Mouse (Mus musculus) liver, embryonic 13.5 days (tissue): ENCODE results near the gene Aox2. TPM values are rescaled to one million over a fixed set of nuclear protein-coding genes. Genes with fewer than 3 reads are reported as not detected.
A peak's percentile ranks its signal among the peaks of the same experiment; 100 is the strongest.

ENCODE experiments used
- ATAC-seq: fragments of 200-750 bp; cut with Nextera tagmentation; 2 replicates; pipeline ENCODE4 v1.8.0; 2017; ENCODE audit warnings: low read depth, mild to moderate bottlenecking, moderate number of reproducible peaks, moderate library complexity
- DNase-seq: peaks from one replicate; pipeline ENCODE4 v3.0.0; 2022
- H3K27ac ChIP-seq: fragments of 300-500 bp; sonication (generic); 2 replicates; pipeline ENCODE4 v1.5.1; 2015; ENCODE audit warnings: moderate library complexity, mild to moderate bottlenecking, inconsistent platforms
- H3K27me3 ChIP-seq: fragments of 300-500 bp; sonication (generic); 2 replicates; pipeline ENCODE4 v1.6.1; 2015; ENCODE audit warnings: mild to moderate bottlenecking, inconsistent platforms
- H3K36me3 ChIP-seq: fragments of 300-500 bp; sonication (generic); 2 replicates; pipeline ENCODE4 v1.6.1; 2015; ENCODE audit warnings: mild to moderate bottlenecking, inconsistent platforms
- H3K4me1 ChIP-seq: fragments of 300-500 bp; sonication (generic); replicated peaks from 2 replicates; pipeline ENCODE4 v1.6.1; 2015; ENCODE audit warnings: inconsistent platforms
- H3K4me2 ChIP-seq: fragments of 300-500 bp; sonication (generic); 2 replicates; pipeline ENCODE4 v1.6.1; 2015; ENCODE audit warnings: inconsistent platforms, mild to moderate bottlenecking, moderate library complexity
- H3K4me3 ChIP-seq: fragments of 300-500 bp; sonication (generic); replicated peaks from 2 replicates; pipeline ENCODE4 v1.5.1; 2015; ENCODE audit warnings: mild to moderate bottlenecking, inconsistent platforms
- H3K9ac ChIP-seq: fragments of 300-500 bp; sonication (generic); 2 replicates; pipeline ENCODE4 v1.6.1; 2015; ENCODE audit warnings: mild to moderate bottlenecking, inconsistent platforms
- H3K9me3 ChIP-seq: fragments of 300-500 bp; sonication (generic); replicated peaks from 2 replicates; pipeline ENCODE4 v1.6.1; 2016; ENCODE audit warnings: inconsistent platforms
- WGBS: fragments of 180-500 bp; shearing (Covaris S2); methylation state at CpG from one replicate; pipeline ENCODE4 v1.1.7; 2015; ENCODE audit not compliant: insufficient replicate concordance; 5-methylcytosine and 5-hydroxymethylcytosine counted together
- polyA plus RNA-seq: library from polyadenylated mRNA; unstranded; fragments of >200 nt; fragmentation: Nextera tagmentation; extraction: Ambion mirVana; gene quantifications from 2 replicates; pipeline ENCODE4 v1.2.1, GENCODE M21; 2015

The Aox2 gene
- polyA plus RNA-seq, 1 experiment from 2014 or later, result not detected

DNA sequence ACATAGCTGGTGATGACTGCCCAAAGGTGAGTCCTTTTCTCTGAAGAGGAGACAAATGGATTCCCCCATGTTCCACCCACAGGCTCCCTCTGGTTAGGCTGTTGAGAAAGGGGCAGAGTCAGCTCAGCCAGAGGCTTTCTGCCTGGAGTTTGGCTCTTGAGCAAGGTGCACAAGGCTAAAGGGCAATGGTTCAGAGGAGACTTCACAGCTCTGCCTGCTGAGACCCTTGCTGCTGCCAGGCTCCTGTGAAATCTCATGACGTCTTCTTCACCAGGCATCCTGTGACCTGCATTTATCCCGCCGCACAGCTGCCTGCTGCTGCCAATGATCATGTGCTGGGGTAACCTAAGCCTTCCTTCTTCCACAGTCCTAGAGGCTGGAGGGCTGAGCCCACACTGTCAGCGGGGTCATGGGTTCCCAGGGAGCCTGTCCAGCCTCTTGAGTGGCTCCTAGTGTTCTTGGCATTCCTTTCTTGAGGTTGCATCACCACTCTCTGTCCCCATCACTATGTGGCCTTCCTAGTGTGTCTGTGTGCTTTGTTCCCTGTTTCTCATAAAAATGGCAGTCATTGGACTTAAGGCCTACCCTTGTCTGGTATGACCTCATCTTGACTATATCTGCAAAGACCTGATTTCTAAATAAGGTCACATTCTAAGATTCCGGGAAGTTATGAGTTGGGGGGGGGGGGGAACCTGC, 104.6 kb downstream of the Aox2 start:
- DNase-seq, result no peak
- H3K4me2 ChIP-seq, result no peak overlapping the region
- WGBS, result 58% methylated on average over 5 of the region's 5 CpGs

GRCm38 (mm10) chr1:58391421-58392267, 113.5 kb downstream of the Aox2 start:
- peaks cover 40% of the 10 kb centered on the region for H3K4me1 ChIP-seq
- peak overlapping the region; percentile 97 for H3K27ac ChIP-seq
- DNase-seq (no peak), ATAC-seq (no peak)
- no peaks in the 10 kb centered on the region for H3K27me3 ChIP-seq
- WGBS, result 43% methylated on average over 19 of the region's 19 CpGs
- H3K36me3 ChIP-seq, result peaks cover 20% of the 10 kb centered on the region
- H3K9me3 ChIP-seq, result no peaks in the 10 kb centered on the region
- peak overlapping the region; percentile 97 for H3K9ac ChIP-seq
- peak overlapping the region; percentile 95 for H3K4me3 ChIP-seq
- peak overlapping the region; percentile 76 for H3K4me2 ChIP-seq

More for the DNA sequence above, 104.6 kb downstream of the Aox2 start:
- H3K27ac ChIP-seq, result no peak overlapping the region
- H3K4me3 ChIP-seq, result no peak overlapping the region
- no peaks in the 10 kb centered on the region for H3K9me3 ChIP-seq
- no peaks in the 10 kb centered on the region for H3K27me3 ChIP-seq
- H3K36me3 ChIP-seq, result no peaks in the 10 kb centered on the region
- no peak for ATAC-seq
- no peak overlapping the region for H3K9ac ChIP-seq
- H3K4me1 ChIP-seq, result no peaks in the 10 kb centered on the region

- WGBS, result under 1% methylated on average over 16 of the region's 16 CpGs
- Histone ChIP-seq H3K9ac (peak overlapping the region; percentile 97), H3K9me3 (no peaks in the 10 kb centered on the region), H3K27me3 (no peaks in the 10 kb centered on the region), H3K4me2 (peak overlapping the region; percentile 76), H3K4me1 (peaks cover 43% of the 10 kb centered on the region), H3K27ac (peak overlapping the region; percentile 97), H3K4me3 (peak overlapping the region; percentile 95), H3K36me3 (peaks cover 26% of the 10 kb centered on the region)
- DNase-seq, result no peak
- no peak for ATAC-seq
Observed at GRCm38 (mm10) chr1:58392268-58392651, 114.1 kb downstream of the Aox2 start.

DNA sequence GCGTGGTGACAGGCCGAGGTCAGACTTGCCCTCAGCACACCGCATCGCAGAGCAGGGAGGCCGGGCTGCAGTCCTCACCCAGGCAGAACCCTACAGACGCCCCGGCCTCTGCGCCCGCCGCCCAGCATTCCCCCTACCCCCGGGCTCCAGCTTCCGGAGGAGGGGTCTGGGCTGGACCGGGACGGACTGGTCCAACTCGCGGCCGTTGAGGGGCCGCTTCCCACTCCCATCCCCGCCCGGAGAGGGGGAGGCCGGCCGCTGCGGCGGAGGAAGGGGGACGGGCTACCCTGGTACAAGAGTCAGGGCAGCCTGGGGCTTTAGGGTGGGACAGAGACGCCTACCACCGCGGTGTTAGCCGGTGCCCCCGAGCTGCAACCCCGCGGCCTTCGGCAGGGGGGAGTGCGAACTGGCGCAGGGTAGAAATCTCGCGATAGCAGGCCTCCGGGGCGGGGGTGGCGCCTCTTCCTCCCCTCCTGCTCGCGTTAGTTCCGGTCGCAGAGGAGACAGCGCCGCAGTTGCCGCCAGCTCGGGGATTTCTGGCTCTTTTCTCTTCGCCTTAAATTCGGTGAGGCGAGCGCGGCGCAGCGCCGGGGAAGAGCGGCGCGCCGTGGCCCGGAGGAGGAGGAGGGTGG, 114.6 kb downstream of the Aox2 start, which contains the start of gene Bzw1:
Gene Bzw1, plus strand, starts transcription at position 247 of the 632 bp plus-strand sequence.
- Histone ChIP-seq H3K4me1 (peaks cover 43% of the 10 kb centered on the region), H3K9ac (peak within 1 kb of the TSS; percentile 97), H3K4me2 (peak within 1 kb of the TSS; percentile 76), H3K36me3 (peaks cover 31% of the 10 kb centered on the region), H3K27ac (peak within 1 kb of the TSS; percentile 97), H3K4me3 (peak within 1 kb of the TSS; percentile 95), H3K27me3 (no peaks in the 10 kb centered on the region), H3K9me3 (no peaks in the 10 kb centered on the region)
- WGBS, result under 1% methylated on average over 51 of the region's 61 CpGs
- DNase-seq (peak; percentile 87), ATAC-seq (peak; percentile 94)

DNA sequence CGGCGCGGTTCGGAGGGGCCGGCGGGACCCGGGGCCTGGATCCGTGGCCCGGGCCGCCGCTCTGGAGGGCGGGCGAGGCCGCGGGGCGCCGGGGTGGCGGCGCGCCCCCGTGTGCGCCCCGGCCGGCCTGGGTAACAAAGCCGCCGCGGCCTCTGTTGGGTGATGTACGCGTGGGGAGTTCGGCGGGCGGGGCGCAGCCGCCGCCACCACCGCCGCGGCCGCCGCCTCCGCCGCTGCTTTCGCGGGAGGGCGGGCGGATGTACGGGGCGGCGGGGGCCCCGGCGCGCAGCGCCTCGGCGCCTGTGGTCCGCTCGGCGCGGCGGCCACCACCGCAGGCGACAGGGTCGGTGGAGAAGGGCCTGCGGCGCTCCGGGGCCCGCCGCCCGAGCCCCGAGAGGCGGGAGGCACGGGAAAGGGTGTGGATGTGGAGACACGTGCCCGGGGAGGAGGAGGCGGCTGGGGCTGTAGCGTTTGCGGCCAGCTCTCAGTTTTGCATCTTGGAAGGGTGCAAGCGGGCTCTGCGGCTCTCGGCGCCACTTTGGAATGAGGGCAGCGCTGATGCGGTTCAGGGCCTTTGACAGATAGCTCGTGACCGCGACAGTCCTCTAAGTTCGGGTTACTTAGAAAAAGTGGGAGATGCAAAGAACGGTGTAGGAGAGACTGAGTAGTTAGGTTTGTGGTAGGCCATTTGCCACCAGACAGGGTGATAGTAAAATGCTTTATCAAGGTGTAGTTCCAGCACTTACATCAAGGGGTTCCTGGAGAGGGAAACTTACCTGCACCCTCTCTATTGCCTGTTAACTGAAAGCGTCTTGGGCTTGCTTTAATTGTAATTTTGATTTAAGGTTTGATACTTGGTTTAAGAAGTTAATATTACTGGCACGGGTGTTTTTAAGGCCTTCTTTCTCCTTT, 115.4 kb downstream of the Aox2 start:
- Histone ChIP-seq H3K4me3 (peak overlapping the region; percentile 95), H3K27ac (peak overlapping the region; percentile 97), H3K4me1 (peaks cover 43% of the 10 kb centered on the region), H3K4me2 (peak overlapping the region; percentile 76), H3K27me3 (no peaks in the 10 kb centered on the region), H3K9me3 (no peaks in the 10 kb centered on the region), H3K9ac (peak overlapping the region; percentile 97), H3K36me3 (peaks cover 39% of the 10 kb centered on the region)
- ATAC-seq, result peak; percentile 73
- under 1% methylated on average over 82 of the region's 90 CpGs for WGBS
- DNase-seq, result peak; percentile 61

GRCm38 (mm10) chr1:58395341-58395740, 117.2 kb downstream of the Aox2 start:
- Histone ChIP-seq H3K27ac (no peak overlapping the region), H3K4me1 (peaks cover 43% of the 10 kb centered on the region), H3K36me3 (peaks cover 55% of the 10 kb centered on the region), H3K27me3 (no peaks in the 10 kb centered on the region), H3K4me3 (0 out of 2 replicates have a peak overlapping the region, but pooled peaks have one; percentile 95), H3K9me3 (no peaks in the 10 kb centered on the region), H3K9ac (no peak overlapping the region), H3K4me2 (no peak overlapping the region)
- ATAC-seq (no peak), DNase-seq (no peak)
- WGBS, result 80% methylated on average over 3 of the region's 3 CpGs

DNA sequence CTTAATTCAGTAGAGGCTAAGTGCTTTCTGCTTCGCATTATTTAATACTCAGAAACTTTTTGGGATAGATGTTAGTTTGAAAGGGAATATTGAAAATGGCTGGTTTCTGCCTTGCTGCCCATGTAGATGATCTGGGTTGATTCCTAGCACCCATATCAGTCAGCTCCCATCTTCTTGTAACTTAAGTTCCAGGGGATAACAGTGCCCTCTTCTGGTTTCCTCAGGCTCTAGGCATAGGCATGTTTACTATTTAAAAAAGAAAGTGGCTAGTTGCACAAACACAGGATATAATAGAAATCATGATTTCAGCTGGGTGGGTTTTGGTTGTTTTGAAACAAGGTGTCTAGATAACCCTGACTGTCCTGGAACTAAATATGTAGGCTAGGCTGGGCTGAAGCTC, 118.1 kb downstream of the Aox2 start:
- peak overlapping the region; percentile 26 for H3K9ac ChIP-seq
- no peak for DNase-seq
- no peak overlapping the region for H3K4me2 ChIP-seq
- H3K4me1 ChIP-seq, result peaks cover 46% of the 10 kb centered on the region
- H3K27ac ChIP-seq, result no peak overlapping the region
- H3K9me3 ChIP-seq, result no peaks in the 10 kb centered on the region
- 92% methylated on average over 1 of the region's 1 CpGs for WGBS
- H3K36me3 ChIP-seq, result peaks cover 63% of the 10 kb centered on the region
- no peak for ATAC-seq
- H3K27me3 ChIP-seq, result no peaks in the 10 kb centered on the region
- H3K4me3 ChIP-seq, result no peak overlapping the region

GRCm38 (mm10) chr1:58397731-58398130, 119.6 kb downstream of the Aox2 start:
- Histone ChIP-seq H3K27me3 (no peaks in the 10 kb centered on the region), H3K4me1 (peaks cover 37% of the 10 kb centered on the region), H3K9ac (no peak overlapping the region), H3K4me3 (no peak overlapping the region), H3K36me3 (peaks cover 78% of the 10 kb centered on the region), H3K4me2 (no peak overlapping the region), H3K27ac (no peak overlapping the region), H3K9me3 (no peaks in the 10 kb centered on the region)
- ATAC-seq, result no peak
- no peak for DNase-seq
- 90% methylated on average over 6 of the region's 6 CpGs for WGBS

DNA sequence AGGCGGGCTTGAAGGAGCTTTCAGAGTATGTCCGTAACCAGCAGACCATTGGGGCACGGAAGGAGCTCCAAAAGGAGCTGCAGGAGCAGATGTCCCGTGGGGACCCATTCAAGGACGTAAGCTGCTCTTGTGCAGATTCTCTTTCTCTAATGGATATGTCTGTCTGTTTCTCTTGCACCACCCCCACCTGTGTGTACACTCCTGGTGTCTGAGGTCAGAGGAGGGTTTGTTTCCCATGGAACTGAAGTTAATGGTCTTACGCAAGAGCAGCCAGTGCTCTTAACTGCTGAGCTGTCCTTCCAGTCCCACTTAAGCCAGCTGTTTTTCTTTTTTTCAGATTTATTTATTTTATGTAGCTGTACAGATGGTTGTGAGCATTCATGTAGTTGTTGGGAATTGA, 123.3 kb downstream of the Aox2 start:
- H3K36me3 ChIP-seq, result peaks cover 87% of the 10 kb centered on the region
- H3K4me2 ChIP-seq, result no peak overlapping the region
- ATAC-seq (peak; percentile 69), DNase-seq (no peak)
- H3K9me3 ChIP-seq, result no peaks in the 10 kb centered on the region
- H3K4me1 ChIP-seq, result peaks cover 11% of the 10 kb centered on the region
- no peak overlapping the region for H3K4me3 ChIP-seq
- WGBS, result 73% methylated on average over 6 of the region's 6 CpGs
- no peak overlapping the region for H3K27ac ChIP-seq
- H3K9ac ChIP-seq, result no peak overlapping the region
- H3K27me3 ChIP-seq, result no peaks in the 10 kb centered on the region

DNA sequence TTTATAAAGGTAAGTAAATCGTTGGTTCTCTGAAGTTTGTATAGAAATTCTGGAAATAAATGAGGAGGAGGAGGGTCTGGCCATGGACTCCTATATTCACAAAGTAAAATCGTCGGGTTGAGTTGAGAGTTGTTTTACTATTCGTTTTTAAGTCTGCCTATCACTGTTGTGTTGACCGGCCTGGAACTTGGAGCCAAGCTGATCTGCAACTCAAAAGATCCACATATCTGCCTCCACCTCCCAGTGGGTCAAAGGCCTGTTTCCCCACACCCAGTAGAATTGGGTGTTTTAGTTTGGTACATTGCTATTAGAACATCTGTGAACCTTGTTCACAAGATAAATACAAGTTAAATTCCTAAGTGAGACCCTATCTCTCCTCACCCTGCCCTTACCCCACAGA, 125.6 kb downstream of the Aox2 start:
- Histone ChIP-seq H3K36me3 (peaks cover 73% of the 10 kb centered on the region), H3K9ac (no peak overlapping the region), H3K4me1 (0 out of 2 replicates have a peak, but pooled peaks cover 6% of the 10 kb centered on the region), H3K9me3 (no peaks in the 10 kb centered on the region), H3K27me3 (no peaks in the 10 kb centered on the region), H3K27ac (no peak overlapping the region), H3K4me3 (no peak overlapping the region), H3K4me2 (no peak overlapping the region)
- WGBS, result 80% methylated on average over 5 of the region's 5 CpGs
- ATAC-seq, result no peak
- DNase-seq, result no peak
